Mouse (Mus musculus): ENCODE measurements around the gene Zc3h18. TPM values are rescaled to one million over a fixed set of nuclear protein-coding genes. Genes with fewer than 3 reads are reported as not detected.

Zc3h18 gene
- polyA plus RNA-seq, 1 experiment from 2014 or later = 47.4 TPM

DNA sequence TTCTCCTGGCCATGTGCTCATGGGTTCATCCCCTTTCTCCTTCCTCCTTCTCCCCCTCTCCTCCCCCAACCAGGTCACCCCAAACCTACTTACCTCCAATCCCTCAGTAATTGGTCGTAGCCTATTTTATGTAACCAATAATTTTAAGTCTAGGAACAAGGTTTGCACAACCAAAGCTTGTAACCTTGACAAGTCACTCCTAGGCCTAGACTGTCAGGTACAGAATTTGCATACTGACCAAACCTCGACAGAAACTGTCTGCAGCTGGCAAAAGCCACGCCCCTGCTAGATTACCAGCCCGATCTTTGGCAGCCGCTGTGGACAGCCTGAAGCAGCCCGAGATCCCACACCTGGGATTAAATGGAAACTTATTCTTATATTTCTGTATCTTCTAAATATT lies 4.7 kb upstream of the Zc3h18 start:
- no peak for ATAC-seq
- WGBS = 79% methylated on average over 6 of the region's 6 CpGs
- no peaks in the 10 kb centered on the region for H3K9me3 ChIP-seq (replicated peaks)

DNA sequence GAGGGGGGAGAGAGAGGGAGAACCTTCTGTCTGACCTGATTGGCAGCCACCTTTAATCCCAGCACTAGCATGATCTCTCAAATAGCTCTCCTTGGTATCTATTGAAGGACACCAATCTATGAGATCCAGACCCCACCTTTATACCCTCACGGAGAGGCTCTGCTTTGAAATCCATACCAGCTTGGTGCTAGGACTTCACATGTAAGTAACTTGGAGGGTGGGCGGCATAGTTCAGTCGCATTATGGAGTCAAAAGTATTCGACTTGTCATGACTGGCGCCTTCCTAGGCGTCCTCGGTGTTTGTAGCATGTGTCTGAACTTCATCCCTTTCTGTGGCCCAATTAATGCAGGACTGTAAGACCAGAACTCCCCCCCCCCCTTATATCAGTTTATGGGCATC lies 1.1 kb upstream of the Zc3h18 start:
- H3K4me3 ChIP-seq = no peak overlapping the region
- peaks cover 26% of the 10 kb centered on the region for H3K4me1 ChIP-seq
- ATAC-seq = no peak
- no peaks in the 10 kb centered on the region for H3K9me3 ChIP-seq (replicated peaks)
- 92% methylated on average over 7 of the region's 7 CpGs for WGBS
- H3K27ac ChIP-seq = no peak overlapping the region
- H3K27me3 ChIP-seq = no peaks in the 10 kb centered on the region
- peak overlapping the region; percentile 56; the same call in 1 of the 2 replicates for H3K4me2 ChIP-seq
- H3K9ac ChIP-seq = no peak overlapping the region
- peaks cover 14% of the 10 kb centered on the region for H3K36me3 ChIP-seq (ENCODE audit: poor library complexity, severe bottlenecking)

More for the DNA sequence above, 4.7 kb upstream of the Zc3h18 start:
- Histone ChIP-seq H3K4me3 (no peak overlapping the region), H3K27ac (no peak overlapping the region), H3K9ac (no peak overlapping the region), H3K27me3 (no peaks in the 10 kb centered on the region), H3K4me1 (no peaks in the 10 kb centered on the region), H3K36me3 (ENCODE audit: poor library complexity, severe bottlenecking) (no peaks in the 10 kb centered on the region), H3K4me2 (no peak overlapping the region)

DNA sequence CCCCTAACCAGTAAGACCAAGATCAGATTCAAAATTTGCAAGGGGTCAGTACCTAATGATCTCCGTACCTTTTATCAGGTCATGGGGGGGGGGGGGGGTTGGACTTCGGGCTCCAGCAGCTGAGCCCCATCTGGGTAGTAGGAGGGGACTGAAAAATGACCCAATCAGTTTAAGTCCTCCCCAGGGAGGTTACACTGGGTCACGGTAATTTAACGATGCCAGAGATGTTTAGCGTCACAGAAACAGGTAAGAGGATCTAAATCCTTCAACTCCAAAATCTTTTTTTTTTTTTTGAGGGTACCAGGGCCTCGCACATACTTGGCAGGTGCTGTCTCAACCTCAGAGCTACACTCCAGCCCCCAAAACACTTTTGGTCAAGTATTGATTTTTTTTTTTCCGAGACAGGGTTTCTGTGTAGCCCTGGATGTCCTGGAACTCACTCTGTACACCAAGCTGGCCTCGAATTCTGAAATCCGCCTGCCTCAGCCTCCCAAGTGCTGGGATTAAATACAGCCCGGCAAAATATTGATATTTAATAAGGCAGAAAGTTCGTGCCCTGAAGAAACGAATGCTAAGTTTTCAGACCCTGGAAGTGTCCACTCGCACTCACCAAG lies 551 bp upstream of the Zc3h18 start:
- H3K27ac ChIP-seq = no peak overlapping the region
- peak overlapping the region; percentile 56 for H3K4me2 ChIP-seq
- H3K9ac ChIP-seq = peak overlapping the region; percentile 89; the same call in 1 of the 2 replicates
- no peaks in the 10 kb centered on the region for H3K9me3 ChIP-seq (replicated peaks)
- H3K27me3 ChIP-seq = no peaks in the 10 kb centered on the region
- H3K4me3 ChIP-seq = peak overlapping the region; percentile 96
- ATAC-seq = peak; percentile 28
- WGBS = 34% methylated on average over 13 of the region's 13 CpGs
- H3K4me1 ChIP-seq = peaks cover 27% of the 10 kb centered on the region
- H3K36me3 ChIP-seq (ENCODE audit: poor library complexity, severe bottlenecking) = peaks cover 19% of the 10 kb centered on the region

GRCm38 (mm10) chr8:122383039-122383438 lies 6.6 kb downstream of the Zc3h18 start:
- Histone ChIP-seq H3K9ac (no peak overlapping the region), H3K4me2 (no peak overlapping the region), H3K36me3 (ENCODE audit: poor library complexity, severe bottlenecking) (peaks cover 73% of the 10 kb centered on the region), H3K27ac (no peak overlapping the region), H3K4me3 (no peak overlapping the region), H3K27me3 (no peaks in the 10 kb centered on the region), H3K4me1 (peaks cover 16% of the 10 kb centered on the region), H3K9me3 (replicated peaks) (no peaks in the 10 kb centered on the region)
- WGBS = 85% methylated on average over 4 of the region's 4 CpGs
- ATAC-seq = no peak

DNA sequence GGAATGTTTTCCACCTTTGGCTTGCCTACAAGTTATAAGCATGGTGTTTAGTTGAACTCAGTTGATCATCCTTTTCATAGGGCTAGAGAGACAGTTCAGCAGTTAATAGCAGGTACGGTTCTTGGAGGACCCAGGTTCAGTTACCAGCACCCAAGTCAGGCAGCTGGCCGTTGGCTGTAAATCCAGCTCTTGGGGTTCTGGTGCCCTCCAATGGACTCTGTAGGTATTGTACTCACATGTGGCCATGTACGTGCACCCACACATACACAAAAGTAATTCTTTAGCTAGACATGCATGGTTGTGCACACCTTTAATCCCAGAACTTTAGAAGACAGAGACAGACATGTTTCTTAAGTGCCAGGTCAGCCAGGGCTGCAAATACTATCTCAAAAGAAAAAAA lies 12.9 kb downstream of the Zc3h18 start:
- no peak overlapping the region for H3K27ac ChIP-seq
- no peaks in the 10 kb centered on the region for H3K4me1 ChIP-seq
- H3K4me2 ChIP-seq = no peak overlapping the region
- no peak overlapping the region for H3K4me3 ChIP-seq
- H3K9me3 ChIP-seq (replicated peaks) = no peaks in the 10 kb centered on the region
- no peaks in the 10 kb centered on the region for H3K27me3 ChIP-seq
- no peak overlapping the region for H3K9ac ChIP-seq
- ATAC-seq = no peak
- H3K36me3 ChIP-seq (ENCODE audit: poor library complexity, severe bottlenecking) = peaks cover 83% of the 10 kb centered on the region
- 84% methylated on average over 3 of the region's 3 CpGs for WGBS

DNA sequence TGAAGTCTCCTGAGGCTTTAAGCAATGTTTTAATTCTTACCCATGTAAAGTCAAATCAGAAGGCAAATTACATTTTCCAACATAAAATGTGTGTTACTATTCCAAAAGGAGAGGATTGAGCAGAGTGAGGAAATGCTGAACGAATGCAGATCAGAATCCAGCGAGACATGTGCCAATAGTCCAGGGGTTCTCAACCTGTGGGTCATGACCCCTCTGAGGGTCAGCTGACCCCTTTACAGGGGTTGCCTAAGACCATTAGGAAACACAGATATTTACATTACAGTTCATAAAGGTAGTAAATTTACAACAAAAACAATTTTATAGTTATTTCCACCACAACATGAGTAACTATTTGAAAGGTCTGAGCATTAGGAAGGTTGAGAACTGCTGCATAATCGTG lies 14.3 kb downstream of the Zc3h18 start:
- H3K27me3 ChIP-seq = no peaks in the 10 kb centered on the region
- 92% methylated on average over 3 of the region's 3 CpGs for WGBS
- no peak overlapping the region for H3K9ac ChIP-seq
- peaks cover 79% of the 10 kb centered on the region for H3K36me3 ChIP-seq (ENCODE audit: poor library complexity, severe bottlenecking)
- no peaks in the 10 kb centered on the region for H3K4me1 ChIP-seq
- no peak for ATAC-seq
- H3K9me3 ChIP-seq (replicated peaks) = no peaks in the 10 kb centered on the region
- H3K4me2 ChIP-seq = no peak overlapping the region
- H3K27ac ChIP-seq = no peak overlapping the region
- H3K4me3 ChIP-seq = no peak overlapping the region

GRCm38 (mm10) chr8:122393717-122394116 lies 17.3 kb downstream of the Zc3h18 start:
- Histone ChIP-seq H3K9me3 (replicated peaks) (no peaks in the 10 kb centered on the region), H3K4me2 (no peak overlapping the region), H3K27ac (no peak overlapping the region), H3K36me3 (ENCODE audit: poor library complexity, severe bottlenecking) (peaks cover 73% of the 10 kb centered on the region), H3K9ac (no peak overlapping the region), H3K27me3 (no peaks in the 10 kb centered on the region), H3K4me1 (no peaks in the 10 kb centered on the region), H3K4me3 (no peak overlapping the region)
- no peak for ATAC-seq

DNA sequence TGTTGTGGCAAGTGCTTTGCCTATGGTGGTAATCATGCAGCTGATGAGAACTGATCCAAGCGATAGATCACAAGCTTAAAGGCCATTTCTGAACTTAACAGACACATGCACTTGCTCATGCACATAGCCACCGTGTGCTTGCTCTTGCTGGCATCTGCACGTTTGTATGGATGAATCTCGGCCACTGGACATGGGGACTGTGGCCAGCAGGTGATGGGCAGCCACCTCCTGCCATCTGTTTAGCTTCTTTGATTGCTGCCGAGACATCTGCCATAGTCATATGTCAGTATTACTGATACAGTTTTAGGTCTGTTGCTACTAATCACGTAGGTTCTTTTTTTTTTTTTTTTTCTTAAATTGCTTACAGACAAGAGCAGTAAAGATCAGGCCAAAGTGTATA lies 18.9 kb downstream of the Zc3h18 start:
- 82% methylated on average over 6 of the region's 6 CpGs for WGBS
- Histone ChIP-seq H3K9me3 (replicated peaks) (no peaks in the 10 kb centered on the region), H3K9ac (no peak overlapping the region), H3K27ac (no peak overlapping the region), H3K27me3 (no peaks in the 10 kb centered on the region), H3K4me3 (no peak overlapping the region), H3K4me2 (no peak overlapping the region), H3K36me3 (ENCODE audit: poor library complexity, severe bottlenecking) (peaks cover 76% of the 10 kb centered on the region), H3K4me1 (no peaks in the 10 kb centered on the region)
- no peak for ATAC-seq

- Histone ChIP-seq H3K27me3 (no peaks in the 10 kb centered on the region), H3K9me3 (replicated peaks) (no peaks in the 10 kb centered on the region), H3K36me3 (ENCODE audit: poor library complexity, severe bottlenecking) (peaks cover 85% of the 10 kb centered on the region), H3K9ac (no peak overlapping the region), H3K4me3 (no peak overlapping the region), H3K4me2 (no peak overlapping the region), H3K27ac (no peak overlapping the region), H3K4me1 (no peaks in the 10 kb centered on the region)
- ATAC-seq = no peak
- 97% methylated on average over 9 of the region's 9 CpGs for WGBS
Observed at GRCm38 (mm10) chr8:122398186-122398585, 21.8 kb downstream of the Zc3h18 start.

- H3K4me3 ChIP-seq = no peak overlapping the region
- H3K9me3 ChIP-seq (replicated peaks) = no peaks in the 10 kb centered on the region
- H3K27ac ChIP-seq = no peak overlapping the region
- peaks cover 99% of the 10 kb centered on the region for H3K36me3 ChIP-seq (ENCODE audit: poor library complexity, severe bottlenecking)
- no peak overlapping the region for H3K9ac ChIP-seq
- no peak for ATAC-seq
- 91% methylated on average over 9 of the region's 9 CpGs for WGBS
- no peaks in the 10 kb centered on the region for H3K27me3 ChIP-seq
- H3K4me2 ChIP-seq = no peak overlapping the region
- H3K4me1 ChIP-seq = no peaks in the 10 kb centered on the region
Observed at GRCm38 (mm10) chr8:122405146-122405805, 28.9 kb downstream of the Zc3h18 start.

- no peak for ATAC-seq
- no peaks in the 10 kb centered on the region for H3K27me3 ChIP-seq
- no peak overlapping the region for H3K4me2 ChIP-seq
- H3K9me3 ChIP-seq (replicated peaks) = no peaks in the 10 kb centered on the region
- H3K4me1 ChIP-seq = no peaks in the 10 kb centered on the region
- peaks cover 99% of the 10 kb centered on the region for H3K36me3 ChIP-seq (ENCODE audit: poor library complexity, severe bottlenecking)
- H3K4me3 ChIP-seq = no peak overlapping the region
- WGBS = 95% methylated on average over 7 of the region's 7 CpGs
- H3K27ac ChIP-seq = no peak overlapping the region
- no peak overlapping the region for H3K9ac ChIP-seq
Observed at GRCm38 (mm10) chr8:122407678-122408077, 31.3 kb downstream of the Zc3h18 start.

DNA sequence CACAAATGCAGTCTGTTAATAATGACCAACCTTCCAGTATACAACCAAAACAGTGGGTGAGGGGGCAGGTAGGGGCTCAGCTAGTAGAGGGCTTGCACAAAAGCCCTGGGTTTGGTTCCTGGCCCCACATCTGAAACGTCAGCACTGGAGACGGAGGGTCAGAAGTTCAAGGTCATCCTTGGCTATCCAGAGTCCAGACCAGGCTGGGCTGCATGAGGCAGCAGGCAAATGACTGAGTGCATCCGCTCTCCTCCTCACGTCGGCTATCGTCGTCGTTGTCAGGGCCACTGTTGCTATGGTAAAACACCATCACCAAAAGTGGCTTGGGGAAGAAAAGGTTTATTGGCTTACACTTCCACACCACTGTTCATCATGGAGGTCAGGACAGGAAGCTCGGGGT lies 37.9 kb downstream of the Zc3h18 start:
- no peak for ATAC-seq
- peaks cover 98% of the 10 kb centered on the region for H3K36me3 ChIP-seq (ENCODE audit: poor library complexity, severe bottlenecking)
- H3K27me3 ChIP-seq = no peaks in the 10 kb centered on the region
- WGBS = 86% methylated on average over 9 of the region's 9 CpGs
- H3K4me2 ChIP-seq = no peak overlapping the region
- H3K9me3 ChIP-seq (replicated peaks) = no peaks in the 10 kb centered on the region
- no peak overlapping the region for H3K9ac ChIP-seq
- H3K27ac ChIP-seq = no peak overlapping the region
- H3K4me1 ChIP-seq = no peaks in the 10 kb centered on the region
- no peak overlapping the region for H3K4me3 ChIP-seq

- no peak overlapping the region for H3K27ac ChIP-seq
- H3K36me3 ChIP-seq (ENCODE audit: poor library complexity, severe bottlenecking) = peaks cover 90% of the 10 kb centered on the region
- WGBS = 90% methylated on average over 6 of the region's 6 CpGs
Observed at GRCm38 (mm10) chr8:122415554-122415953, 39.1 kb downstream of the Zc3h18 start.

More at GRCm38 (mm10) chr8:122415554-122415953, 39.1 kb downstream of the Zc3h18 start:
- H3K27me3 ChIP-seq = no peaks in the 10 kb centered on the region
- H3K9me3 ChIP-seq (replicated peaks) = no peaks in the 10 kb centered on the region
- H3K4me1 ChIP-seq = no peaks in the 10 kb centered on the region
- H3K9ac ChIP-seq = no peak overlapping the region
- H3K4me2 ChIP-seq = no peak overlapping the region
- ATAC-seq = no peak
- H3K4me3 ChIP-seq = no peak overlapping the region

Measured in forebrain, embryonic 13.5 days (tissue).